Mouse (Mus musculus) C2C12 (cell line): ENCODE measurements around the gene Olfr582.

Experiments
- CTCF ChIP-seq: IDR thresholded peaks from one replicate; pipeline ENCODE4 v1.5.1; 2011; ENCODE audit not compliant: control insufficient read depth, insufficient read depth, insufficient read length
- MAX ChIP-seq: IDR thresholded peaks from one replicate; pipeline ENCODE4 v1.6.1; 2011; ENCODE audit warnings: mild to moderate bottlenecking, control low read depth
- MYOD1 ChIP-seq: IDR thresholded peaks from one replicate; pipeline ENCODE4 v1.6.1; 2011; ENCODE audit warnings: low read depth; ENCODE audit not compliant: control insufficient read depth, insufficient read length
- MYOG ChIP-seq: IDR thresholded peaks from one replicate; pipeline ENCODE4 v1.6.1; 2011; ENCODE audit not compliant: control insufficient read depth, insufficient read length; ENCODE audit errors: extremely low read depth
- USF1 ChIP-seq: IDR thresholded peaks from one replicate; pipeline ENCODE4 v1.6.1; 2011; ENCODE audit warnings: low read depth, mild to moderate bottlenecking, control low read depth, moderate library complexity

GRCm38 (mm10) chr7:103051000-103051399, 13.2 kb downstream of the Olfr582 start, which contains the start of gene Olfr583:
- TF ChIP-seq CTCF (no peak), MYOD1 (no peak), USF1 (no peak), MAX (no peak), MYOG (no peak)
